In the genomic region with DNA sequence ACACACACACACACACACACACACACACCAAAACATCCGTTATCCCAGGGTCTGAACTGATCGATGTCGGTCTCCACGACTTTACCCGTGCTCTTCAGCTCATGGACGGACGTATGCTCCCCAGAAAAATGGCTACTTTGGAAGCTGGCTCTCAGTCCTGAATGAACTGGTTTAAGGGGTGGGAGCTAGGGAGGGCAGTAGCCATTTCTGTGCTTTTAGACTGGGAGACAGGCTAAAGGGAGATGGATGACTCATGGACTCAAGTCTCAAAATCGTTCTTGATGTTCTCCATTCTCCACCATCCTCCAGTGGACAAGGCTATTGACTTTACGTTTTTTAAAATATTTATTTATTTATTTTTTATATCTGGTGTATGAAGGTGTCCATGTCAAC, we compare ENCODE assay signal across 10 mouse cellular contexts. TPM values are rescaled to one million over a fixed set of nuclear protein-coding genes. Genes with fewer than 3 reads are reported as not detected.
DNase-seq lines count a peak whose midpoint lies in the region; ATAC-seq and TF ChIP-seq lines count a peak whose summit lies in the region.
"Had no signal": no experiment of that assay in that cellular context is flagged by ENCODE, and none has a peak within 500 bp of the region (broad histone marks: within the 10 kb centered on the region; RNA-seq: fewer than 3 reads in every experiment).

No protein-coding gene starts in this region.

- peaks cover 62% of the 10 kb centered on the region for H3K27me3 ChIP-seq in heart, embryonic 12.5 days (replicated peaks)
- peaks cover 15% of the 10 kb centered on the region for H3K27me3 ChIP-seq in forebrain, embryonic 13.5 days
- H3K27me3 ChIP-seq in liver, postnatal 0 days (ENCODE audit: insufficient read depth, low read length) = peaks cover 73% of the 10 kb centered on the region

- H3K36me3 ChIP-seq in heart, embryonic 12.5 days = no peaks in the 10 kb centered on the region
- H3K36me3 ChIP-seq in ES-E14 (ENCODE audit: control insufficient read depth, insufficient read depth, low read length, poor library complexity, severe bottlenecking) = peaks cover 14% of the 10 kb centered on the region
- H3K36me3 ChIP-seq in forebrain, embryonic 13.5 days (ENCODE audit: poor library complexity, severe bottlenecking) = peaks cover 22% of the 10 kb centered on the region
- H3K36me3 ChIP-seq in liver, postnatal 0 days (replicated peaks; ENCODE audit: insufficient read depth, low read length) = no peaks in the 10 kb centered on the region
- H3K36me3 ChIP-seq: G1E had no signal

- H3K4me2 ChIP-seq in heart, embryonic 12.5 days = peak overlapping the region; percentile 99
- peak overlapping the region; percentile 88 for H3K4me2 ChIP-seq in forebrain, embryonic 13.5 days
- H3K4me2 ChIP-seq in liver, postnatal 0 days (ENCODE audit: low read depth, low read length) = peak overlapping the region; percentile 87; the same call in 1 of the 2 replicates

- in situ Hi-C loops in ES-E14 (cut with MboI; ENCODE audit: low sequenced_read_pairs in 2 of 2, unreplicated experiment in 2 of 2) = no loop called here

- ATAC-seq in heart, embryonic 12.5 days (ENCODE audit: insufficient number of reproducible peaks, low FRiP score) = no peak
- no peak for ATAC-seq in forebrain, embryonic 13.5 days
- no peak for ATAC-seq in liver, postnatal 0 days

- intact Hi-C loops in heart, postnatal 14 days (cut with DNase I) = no loop called here

- no peaks in the 10 kb centered on the region for H3K9me3 ChIP-seq in heart, embryonic 12.5 days (replicated peaks)
- H3K9me3 ChIP-seq in ES-E14 (ENCODE audit: control insufficient read depth, insufficient read depth, low read depth, low read length) = no peaks in the 10 kb centered on the region
- no peaks in the 10 kb centered on the region for H3K9me3 ChIP-seq in forebrain, embryonic 13.5 days (replicated peaks)
- no peaks in the 10 kb centered on the region for H3K9me3 ChIP-seq in liver, postnatal 0 days (ENCODE audit: low read length)
- H3K9me3 ChIP-seq: G1E had no signal

- no peak overlapping the region for H3K27ac ChIP-seq in heart, embryonic 12.5 days (ENCODE audit: poor library complexity, severe bottlenecking)
- H3K27ac ChIP-seq in ES-E14 (ENCODE audit: insufficient read depth, low read depth, low read length, poor library complexity, severe bottlenecking) = no peak overlapping the region
- no peak overlapping the region for H3K27ac ChIP-seq in forebrain, embryonic 13.5 days
- no peak overlapping the region for H3K27ac ChIP-seq in liver, postnatal 0 days (ENCODE audit: low read depth)

- no peak overlapping the region; the same call in 1 of the 2 replicates for H3K9ac ChIP-seq in heart, embryonic 12.5 days
- peak overlapping the region; percentile 69 for H3K9ac ChIP-seq in ES-E14 (ENCODE audit: insufficient read depth, low read depth, low read length, poor library complexity, severe bottlenecking)
- H3K9ac ChIP-seq in forebrain, embryonic 13.5 days = peak overlapping the region; percentile 87; the same call in 1 of the 2 replicates
- H3K9ac ChIP-seq in liver, postnatal 0 days (replicated peaks) = no peak overlapping the region

- H3K4me1 ChIP-seq in heart, embryonic 12.5 days (replicated peaks) = peaks cover 9% of the 10 kb centered on the region; the same call in 1 of the 2 replicates
- peaks cover 0 to 18% of the 10 kb centered on the region in 2 experiments; a peak in 2 of 4 replicates for H3K4me1 ChIP-seq in ES-E14 (ENCODE audit: control insufficient read depth in 2 of 2, insufficient read depth in 2 of 2, low read length in 2 of 2, poor library complexity in 1 of 2)
- H3K4me1 ChIP-seq in forebrain, embryonic 13.5 days = peaks cover 18% of the 10 kb centered on the region; the same call in 1 of the 2 replicates
- peaks cover 4% of the 10 kb centered on the region; the same call in 1 of the 2 replicates for H3K4me1 ChIP-seq in liver, postnatal 0 days (ENCODE audit: insufficient read depth)

- TF ChIP-seq CTCF in liver, postnatal 0 days (IDR thresholded peaks at IDR 0.05; ENCODE audit: low read depth) = no peak

- no peak for DNase-seq in heart, postnatal 14 days
- DNase-seq in ES-E14 (ENCODE audit: low read depth, low spot score) = no peak
- DNase-seq in liver, postnatal 0 days = no peak
- DNase-seq in ovary, postnatal 14 days (ENCODE audit: low spot score) = no peak
- no peak for DNase-seq in urinary bladder, adult 18-20 months (ENCODE audit: low spot score in 2 of 2)
- DNase-seq in left cerebral cortex, adult 18-20 months (ENCODE audit: low spot score in 2 of 2) = no peak

- TF ChIP-seq EP300 in liver, postnatal 0 days (IDR thresholded peaks at IDR 0.05; ENCODE audit: low read depth) = no peak

- WGBS in heart, embryonic 12.5 days = 29% methylated on average over 9 of the region's 9 CpGs
- WGBS in forebrain, embryonic 13.5 days = 16% methylated on average over 9 of the region's 9 CpGs
- 24% methylated on average over 9 of the region's 9 CpGs for WGBS in liver, postnatal 0 days (ENCODE audit: insufficient replicate concordance)

- H3K4me3 ChIP-seq in heart, embryonic 12.5 days = peak overlapping the region; percentile 67
- H3K4me3 ChIP-seq in ES-E14 (ENCODE audit: insufficient read depth in 1 of 2, low read depth in 1 of 2, low read length in 2 of 2, poor library complexity in 1 of 2, severe bottlenecking in 1 of 2) = peak overlapping the region; percentile 83 to 84
- H3K4me3 ChIP-seq in forebrain, embryonic 13.5 days = peak overlapping the region; percentile 85
- H3K4me3 ChIP-seq in liver, postnatal 0 days (ENCODE audit: low read depth, low read length) = peak overlapping the region; percentile 64; the same call in 1 of the 2 replicates

TF ChIP-seq in ES-E14, 5 proteins besides CTCF, POLR2A, EP300 and RAD21:
- no peak for TF ChIP-seq HCFC1 (IDR thresholded peaks at IDR 0.05; ENCODE audit: borderline replicate concordance, insufficient read depth, low read length)
- TF ChIP-seq ZNF384 (IDR thresholded peaks at IDR 0.05; ENCODE audit: low read depth, low read length) = no peak
- TF ChIP-seq MAFK (IDR thresholded peaks at IDR 0.05; ENCODE audit: insufficient read depth, low read depth, low read length) = no peak
- no peak for TF ChIP-seq CHD2 (IDR thresholded peaks at IDR 0.05; ENCODE audit: low read depth, low read length)
- no peak for TF ChIP-seq ZC3H11A (IDR thresholded peaks at IDR 0.05; ENCODE audit: borderline replicate concordance, low read depth, low read length)

RNA-seq across cellular contexts. Expression of a gene that starts 0.9 kb away (rescaled TPM):
- polyA plus RNA-seq in heart, embryonic 12.5 days (2016; fragmentation: Nextera tagmentation; extraction: Ambion mirVana) = 11.1 and 12.3 TPM in 2 replicates
- total RNA-seq in heart, postnatal 14 days (2021) = 1 to 10 TPM; 1.2 to 1.8 TPM
- 21.4 and 34.2 TPM in 2 replicates for total RNA-seq in ES-E14 (2012; rRNA removed)
- 93.7 and 98.5 TPM in 2 replicates for polyA plus RNA-seq in forebrain, embryonic 13.5 days (2015; fragmentation: Nextera tagmentation; extraction: Ambion mirVana)
- polyA plus RNA-seq in liver, postnatal 0 days (2015; fragmentation: Nextera tagmentation; extraction: Ambion mirVana) = 0.78 and 0.81 TPM in 2 replicates
- 100 to 1,000 TPM; 147 to 179 TPM for total RNA-seq in left cerebral cortex, adult 18-20 months (2021)
- polyA plus RNA-seq: G1E had no signal

RNA-seq across cellular contexts. Expression of a gene that starts 22.6 kb away (rescaled TPM):
- not detected in 2 replicates for polyA plus RNA-seq in heart, embryonic 12.5 days (2016; fragmentation: Nextera tagmentation; extraction: Ambion mirVana)
- total RNA-seq in heart, postnatal 14 days (2021) = not detected
- total RNA-seq in ES-E14 (2012; rRNA removed) = 1.6 and 2.9 TPM in 2 replicates
- 0.56 and 0.89 TPM in 2 replicates for polyA plus RNA-seq in forebrain, embryonic 13.5 days (2015; fragmentation: Nextera tagmentation; extraction: Ambion mirVana)
- not detected in 2 replicates for polyA plus RNA-seq in liver, postnatal 0 days (2015; fragmentation: Nextera tagmentation; extraction: Ambion mirVana)
- not detected for total RNA-seq in left cerebral cortex, adult 18-20 months (2021)
- total RNA-seq: G1E; left cerebral cortex, postnatal 25 days had no signal
- polyA plus RNA-seq: G1E had no signal

RNA-seq across cellular contexts. Expression of a gene that starts 37.1 kb away (rescaled TPM):
- polyA plus RNA-seq in heart, embryonic 12.5 days (2016; fragmentation: Nextera tagmentation; extraction: Ambion mirVana) = 1,467 and 1,522 TPM in 2 replicates
- total RNA-seq in heart, postnatal 14 days (2021) = 1,000 to 10,000 TPM; 1,264 to 1,321 TPM
- 322 and 326 TPM in 2 replicates for total RNA-seq in ES-E14 (2012; rRNA removed)
- polyA plus RNA-seq in forebrain, embryonic 13.5 days (2015; fragmentation: Nextera tagmentation; extraction: Ambion mirVana) = 1,595 and 1,677 TPM in 2 replicates
- 1,752 and 1,956 TPM in 2 replicates for polyA plus RNA-seq in liver, postnatal 0 days (2015; fragmentation: Nextera tagmentation; extraction: Ambion mirVana)
- total RNA-seq in left cerebral cortex, adult 18-20 months (2021) = 100 to 1,000 TPM; 831 to 849 TPM

RNA-seq across cellular contexts. Expression of a gene that starts 40.7 kb away (rescaled TPM):
- polyA plus RNA-seq in heart, embryonic 12.5 days (2016; fragmentation: Nextera tagmentation; extraction: Ambion mirVana) = 107 and 109 TPM in 2 replicates
- total RNA-seq in heart, postnatal 14 days (2021) = 100 to 1,000 TPM; 232 to 245 TPM
- total RNA-seq in ES-E14 (2012; rRNA removed) = 97.6 and 101 TPM in 2 replicates
- polyA plus RNA-seq in forebrain, embryonic 13.5 days (2015; fragmentation: Nextera tagmentation; extraction: Ambion mirVana) = 37.1 and 42.8 TPM in 2 replicates
- polyA plus RNA-seq in liver, postnatal 0 days (2015; fragmentation: Nextera tagmentation; extraction: Ambion mirVana) = 17.5 and 18.9 TPM in 2 replicates
- 10 to 100 TPM; 47.2 to 49.3 TPM for total RNA-seq in left cerebral cortex, adult 18-20 months (2021)
- polyA plus RNA-seq: G1E had no signal

RNA-seq across cellular contexts. Expression of a gene that starts 57.8 kb away (rescaled TPM):
- 69.7 and 78.3 TPM in 2 replicates for polyA plus RNA-seq in heart, embryonic 12.5 days (2016; fragmentation: Nextera tagmentation; extraction: Ambion mirVana)
- total RNA-seq in heart, postnatal 14 days (2021) = 10 to 100 TPM; 19.1 to 19.9 TPM
- total RNA-seq in ES-E14 (2012; rRNA removed) = 39.0 and 44.3 TPM in 2 replicates
- 10.9 and 12.3 TPM in 2 replicates for polyA plus RNA-seq in forebrain, embryonic 13.5 days (2015; fragmentation: Nextera tagmentation; extraction: Ambion mirVana)
- 3.4 and 4.6 TPM in 2 replicates for polyA plus RNA-seq in liver, postnatal 0 days (2015; fragmentation: Nextera tagmentation; extraction: Ambion mirVana)
- 10 to 100 TPM; 10.4 to 11.3 TPM for total RNA-seq in left cerebral cortex, adult 18-20 months (2021)
- total RNA-seq: G1E had no signal
- polyA plus RNA-seq: G1E had no signal

Comparison
In these comparisons a context has a peak if more than half of its experiments do, and no peak if none do; other contexts are left out.
1. H3K9ac ChIP-seq: peak in ES-E14 (single experiment) and forebrain, embryonic 13.5 days (single experiment); none in heart, embryonic 12.5 days (single experiment) and liver, postnatal 0 days (single experiment).
2. Peak in every context shown above with its lines, with median percentiles within 50 percentile points of each other: H3K4me2 ChIP-seq and H3K4me3 ChIP-seq.